Mouse (Mus musculus) heart, postnatal 4 days (tissue): Measurements from ENCODE around the gene Dnm2. TPM values are rescaled to one million over a fixed set of nuclear protein-coding genes. Genes with fewer than 3 reads are reported as not detected.

ENCODE experiments used
- DNase-seq: peaks from one replicate; pipeline ENCODE4 v3.0.0; 2021
- total RNA-seq, 2 experiments: library from RNA; stranded (reverse); gene quantifications; 2 replicates each; pipeline ENCODE4 v1.2.3; 2021

Dnm2 gene
- 10 to 100 TPM; 83.9 to 86.7 TPM for total RNA-seq

DNA sequence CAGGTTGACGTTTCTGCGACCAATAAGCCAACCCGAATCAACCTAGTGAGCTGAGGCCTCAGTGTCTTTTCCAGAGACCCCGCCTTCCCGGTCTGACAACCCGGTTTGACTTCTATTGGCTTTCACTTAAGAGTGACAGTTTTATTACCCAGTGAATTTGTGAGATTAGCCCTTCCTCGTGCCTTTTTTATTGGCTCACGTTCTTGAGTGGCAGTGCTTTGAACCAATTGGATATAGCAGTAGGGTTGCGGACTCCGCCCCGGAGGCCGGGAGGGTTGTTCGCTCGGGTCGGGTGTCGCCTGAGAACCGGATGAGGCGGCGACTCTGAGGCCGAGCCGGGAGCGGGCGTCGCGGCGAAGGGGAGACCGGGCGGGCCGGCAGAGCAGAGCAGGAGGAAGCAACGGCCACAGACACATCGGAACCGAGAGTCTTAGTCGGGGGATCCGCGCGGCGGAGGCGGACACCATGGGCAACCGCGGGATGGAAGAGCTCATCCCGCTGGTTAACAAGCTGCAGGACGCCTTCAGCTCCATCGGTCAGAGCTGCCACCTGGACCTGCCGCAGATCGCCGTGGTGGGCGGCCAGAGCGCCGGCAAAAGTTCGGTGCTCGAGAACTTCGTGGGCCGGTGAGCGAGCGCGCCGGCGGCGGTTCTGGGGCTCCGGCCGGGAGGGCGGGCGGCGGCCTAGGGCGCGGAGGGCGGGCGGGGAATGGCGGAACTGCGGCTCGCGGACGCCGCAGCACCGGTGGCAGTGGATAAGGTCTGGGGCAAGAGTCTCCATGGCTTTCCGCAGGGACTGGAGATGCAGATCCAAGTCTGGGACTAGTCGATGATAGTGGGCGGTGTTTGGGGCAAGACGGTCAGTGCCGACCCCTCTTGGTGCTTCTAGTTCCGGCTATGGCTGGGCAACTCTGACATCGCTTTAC, at the start of gene Dnm2:
Gene Dnm2 (plus strand): TSS at position 278 of the 925 bp plus-strand sequence.
- DNase-seq: peak; percentile 99

DNA sequence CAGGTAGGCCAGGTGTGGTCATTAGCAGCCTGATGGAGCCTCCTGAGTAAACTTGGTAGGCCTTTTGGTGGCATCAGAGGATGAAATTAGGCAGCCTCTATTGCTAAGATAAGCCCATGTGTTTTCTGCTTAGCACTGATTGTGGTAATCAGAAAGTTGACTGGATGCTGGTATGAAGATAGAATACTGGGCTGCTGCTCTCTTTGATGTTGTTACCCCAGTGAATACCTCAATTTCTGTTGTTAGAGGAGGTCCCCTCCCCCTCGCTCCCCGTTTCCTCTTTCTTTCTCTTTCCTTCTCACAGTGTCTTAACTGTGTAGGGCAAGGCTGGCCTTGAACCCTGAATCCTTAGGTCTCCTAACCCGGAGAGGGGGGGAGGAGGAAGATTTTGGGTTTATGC, 45.5 kb upstream of the Dnm2 start:
- DNase-seq: no peak

DNA sequence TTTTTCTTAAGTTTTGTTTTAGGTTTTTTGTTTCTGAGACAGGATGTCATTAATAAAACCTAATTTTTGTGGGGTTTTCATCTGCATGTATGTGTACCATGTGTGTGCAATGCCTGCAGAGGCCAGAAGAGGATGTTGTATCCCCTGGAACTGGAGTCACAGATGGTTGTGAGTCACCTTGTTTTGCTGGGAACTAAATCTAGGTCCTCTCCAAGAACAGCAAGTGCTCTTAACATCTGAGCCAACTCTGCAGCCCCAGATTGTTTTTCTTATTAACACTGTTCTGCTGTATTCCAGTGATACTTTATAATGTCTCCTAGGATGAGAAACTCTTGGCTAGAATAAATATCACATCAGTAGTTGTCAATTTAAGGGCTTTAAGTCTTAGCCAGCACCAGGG, 43.8 kb upstream of the Dnm2 start:
- DNase-seq: no peak

DNA sequence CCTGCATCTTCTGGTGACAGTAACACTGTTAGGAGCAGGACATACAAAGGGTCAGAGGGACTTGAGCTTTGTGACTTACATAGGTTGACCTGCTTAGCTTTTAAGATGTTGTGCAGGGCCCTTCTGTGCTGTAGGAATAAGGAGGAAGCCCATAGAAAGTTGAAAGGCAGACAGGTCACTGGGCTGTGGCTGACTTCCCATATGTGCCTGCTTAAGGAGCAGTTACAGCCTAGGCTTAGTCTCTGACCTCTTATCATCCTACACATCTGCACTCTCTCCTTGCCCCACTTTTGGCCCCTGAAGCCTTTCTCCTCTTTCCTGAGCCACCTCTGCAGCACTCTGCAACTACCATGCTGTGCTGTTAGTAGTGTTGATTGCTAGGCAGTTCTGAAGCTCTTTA, 40.7 kb upstream of the Dnm2 start:
- DNase-seq: no peak

DNA sequence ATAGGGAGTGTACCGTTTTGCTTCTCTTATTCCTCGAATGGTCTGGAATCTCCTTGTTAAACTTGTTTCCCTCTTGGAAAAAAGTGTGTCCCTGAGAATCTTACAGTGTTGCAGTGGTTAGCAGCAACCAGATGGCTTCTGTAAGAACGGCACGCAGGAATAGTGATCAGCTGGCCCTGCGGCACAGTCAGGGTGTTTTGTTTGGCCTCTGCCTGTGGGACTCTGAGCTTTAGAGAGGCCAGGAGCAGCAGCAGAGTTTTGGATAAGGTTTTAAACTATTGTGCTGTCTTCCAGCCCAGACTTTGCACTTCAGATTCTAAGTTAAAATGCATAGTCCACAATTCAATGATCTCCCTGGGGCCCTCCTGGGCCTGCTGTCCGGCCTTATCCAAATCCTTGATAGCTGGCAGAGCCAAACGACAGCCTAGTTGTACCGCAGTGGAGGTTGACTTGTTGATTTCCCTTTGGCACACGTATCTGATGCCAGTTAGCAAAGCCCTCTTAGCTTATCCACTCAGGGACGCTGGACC, 32.0 kb upstream of the Dnm2 start:
- no peak for DNase-seq

DNA sequence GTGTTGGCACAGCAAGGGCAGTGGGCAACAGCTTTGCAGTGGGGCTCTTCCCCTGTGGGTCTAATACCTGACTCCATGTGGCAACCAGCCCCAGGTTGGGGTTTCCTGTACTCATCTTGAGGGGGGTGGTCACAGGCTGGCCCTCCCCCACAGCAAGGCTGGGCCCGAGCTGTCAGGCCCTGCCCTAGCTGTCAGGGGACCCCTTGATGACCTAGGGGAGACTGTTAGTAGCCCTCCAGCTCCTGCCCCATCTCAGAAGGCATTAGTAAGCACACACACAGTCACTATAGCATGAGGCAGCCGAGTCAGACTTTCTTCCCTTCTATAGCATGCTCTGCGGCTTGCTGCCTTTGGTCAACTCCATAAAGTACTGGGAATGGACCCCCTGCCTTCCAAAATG, 29.0 kb upstream of the Dnm2 start:
- DNase-seq: no peak

DNA sequence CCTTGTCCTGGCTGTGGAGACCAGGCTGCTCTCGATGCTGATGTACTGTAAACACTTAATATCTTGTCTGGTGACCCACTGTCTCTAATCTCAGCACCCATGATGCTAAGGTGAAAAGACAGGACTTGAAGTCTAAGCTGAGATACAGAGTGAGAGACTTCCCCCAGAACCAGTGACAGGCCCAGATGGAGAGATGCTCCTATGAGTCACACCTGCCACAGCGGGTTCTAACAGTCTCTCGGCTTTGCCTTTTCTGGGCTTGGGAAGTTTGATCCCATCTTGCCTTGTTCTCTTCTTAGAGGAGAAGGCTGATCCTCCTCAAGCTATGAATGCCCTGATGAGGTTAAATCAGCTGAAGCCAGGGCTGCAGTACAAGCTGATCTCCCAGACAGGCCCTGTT, 27.5 kb upstream of the Dnm2 start:
- no peak for DNase-seq

DNA sequence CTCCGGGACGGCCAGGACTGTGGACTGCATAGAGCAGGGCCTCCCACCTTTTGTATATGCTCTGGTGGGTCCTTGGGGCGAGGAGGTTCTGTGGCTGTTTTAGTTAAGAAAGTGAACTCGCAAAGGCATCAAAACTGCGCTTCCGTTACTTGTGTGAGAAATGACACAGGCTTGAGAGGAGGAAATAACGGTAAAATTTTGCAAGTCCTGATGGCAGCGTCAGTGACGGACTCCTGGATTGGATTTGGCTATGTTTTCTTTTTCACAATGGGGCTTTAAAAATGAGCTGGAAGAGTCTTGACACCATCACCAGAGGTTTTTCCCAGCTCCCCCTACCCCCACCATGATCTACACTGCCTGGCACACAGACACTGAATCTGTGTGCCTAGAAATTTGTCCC, 23.7 kb upstream of the Dnm2 start:
- no peak for DNase-seq

DNA sequence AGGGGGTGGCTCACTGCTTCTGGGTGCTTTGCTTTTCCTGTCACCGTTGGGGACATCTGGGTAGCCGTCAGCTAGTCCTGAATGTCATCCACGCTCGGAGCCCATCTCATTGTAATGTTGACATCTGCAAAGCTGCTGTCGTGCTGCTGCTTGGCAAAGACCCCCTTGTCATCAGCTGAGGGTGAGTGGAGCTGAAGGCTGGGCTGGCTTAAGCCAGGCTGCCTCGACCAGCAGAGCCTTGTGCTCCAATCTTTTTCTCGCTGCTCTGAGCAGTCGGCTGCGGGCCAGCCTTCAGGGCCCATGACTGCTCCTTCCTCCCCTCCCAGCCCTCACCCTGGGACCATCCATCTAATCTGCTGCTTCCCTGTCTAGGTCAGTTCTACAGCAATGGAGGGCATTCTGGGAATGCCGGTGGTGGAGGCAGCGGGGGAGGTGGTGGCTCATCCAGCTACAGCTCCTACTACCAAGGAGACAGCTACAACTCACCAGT, 21.9 kb upstream of the Dnm2 start:
- peak; percentile 67 for DNase-seq

DNA sequence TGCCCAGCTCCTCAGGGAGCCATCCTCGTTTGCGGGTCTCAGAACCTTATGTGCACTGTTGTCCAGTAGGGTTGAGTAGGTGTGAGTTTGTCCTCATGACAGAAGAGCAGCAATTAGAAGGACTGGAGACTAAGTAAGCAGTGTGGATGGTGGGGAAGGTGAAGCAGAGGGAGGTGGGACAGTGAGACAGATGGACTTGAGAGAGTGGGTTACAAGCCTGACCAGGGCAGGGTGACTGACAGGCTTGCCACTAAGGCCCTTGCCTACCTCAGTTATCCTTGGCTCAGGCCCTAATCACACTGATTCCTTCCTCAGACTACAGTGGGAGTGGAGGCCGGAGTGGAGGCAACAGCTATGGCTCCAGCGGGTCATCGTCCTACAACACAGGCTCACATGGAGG, 21.0 kb upstream of the Dnm2 start:
- no peak for DNase-seq

DNA sequence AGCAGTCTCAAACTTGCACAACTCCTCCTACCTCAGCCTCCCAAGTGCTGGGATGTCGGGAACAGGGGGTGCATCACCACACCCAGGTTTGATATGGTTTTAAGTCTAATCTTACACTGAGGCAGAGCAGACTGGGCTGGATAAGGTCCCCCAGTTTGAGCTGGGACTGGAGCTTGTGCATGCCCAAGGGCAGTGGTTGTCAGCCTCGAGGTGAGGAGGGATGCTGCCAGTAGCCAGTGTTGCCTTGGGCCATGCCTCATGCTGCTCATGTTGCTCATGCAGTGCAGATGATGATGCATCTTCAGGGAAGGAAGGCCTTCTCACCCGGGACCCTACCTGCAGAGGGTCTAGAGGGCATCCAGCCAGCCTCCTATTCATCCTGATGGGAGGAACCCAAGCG, 19.2 kb upstream of the Dnm2 start:
- no peak for DNase-seq

DNA sequence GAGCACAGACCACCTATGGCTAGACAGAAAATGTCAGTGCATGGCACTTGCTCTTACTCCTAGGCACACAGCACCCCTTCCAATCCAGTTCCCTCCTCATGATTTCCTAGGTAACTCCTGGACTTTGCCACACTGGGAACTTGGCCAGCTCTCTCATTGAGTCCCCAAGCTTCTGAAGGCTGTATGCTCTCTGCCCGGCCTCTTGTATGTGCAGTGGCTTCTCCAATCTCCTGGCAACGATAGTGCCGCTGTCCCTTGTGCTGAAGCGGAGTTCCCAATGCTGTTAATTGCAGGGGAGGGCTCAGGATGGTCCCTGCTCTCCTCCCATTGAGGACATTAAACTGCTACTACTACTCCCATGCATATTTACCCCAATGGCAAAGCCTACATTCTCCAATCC, 16.8 kb upstream of the Dnm2 start:
- peak; percentile 70 for DNase-seq

DNA sequence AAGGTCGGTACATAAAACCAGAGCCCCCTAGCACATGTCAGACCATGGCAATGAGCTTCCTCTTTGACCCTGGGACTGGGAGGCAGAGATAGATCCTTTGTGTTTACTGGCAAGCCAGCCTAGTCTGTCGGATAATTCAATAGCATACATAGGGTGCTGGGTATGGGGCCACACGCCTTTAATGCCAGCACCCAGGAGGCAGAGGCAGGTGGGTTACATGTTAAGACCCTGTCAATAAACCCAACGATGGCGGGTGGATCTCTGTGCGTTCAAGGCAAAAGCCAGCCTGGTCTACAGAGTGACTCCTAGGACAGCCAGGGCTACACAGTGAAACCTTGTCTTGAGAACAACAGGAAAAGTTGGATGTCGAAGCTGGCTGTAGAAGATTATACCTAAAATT, 16.1 kb upstream of the Dnm2 start:
- no peak for DNase-seq

DNA sequence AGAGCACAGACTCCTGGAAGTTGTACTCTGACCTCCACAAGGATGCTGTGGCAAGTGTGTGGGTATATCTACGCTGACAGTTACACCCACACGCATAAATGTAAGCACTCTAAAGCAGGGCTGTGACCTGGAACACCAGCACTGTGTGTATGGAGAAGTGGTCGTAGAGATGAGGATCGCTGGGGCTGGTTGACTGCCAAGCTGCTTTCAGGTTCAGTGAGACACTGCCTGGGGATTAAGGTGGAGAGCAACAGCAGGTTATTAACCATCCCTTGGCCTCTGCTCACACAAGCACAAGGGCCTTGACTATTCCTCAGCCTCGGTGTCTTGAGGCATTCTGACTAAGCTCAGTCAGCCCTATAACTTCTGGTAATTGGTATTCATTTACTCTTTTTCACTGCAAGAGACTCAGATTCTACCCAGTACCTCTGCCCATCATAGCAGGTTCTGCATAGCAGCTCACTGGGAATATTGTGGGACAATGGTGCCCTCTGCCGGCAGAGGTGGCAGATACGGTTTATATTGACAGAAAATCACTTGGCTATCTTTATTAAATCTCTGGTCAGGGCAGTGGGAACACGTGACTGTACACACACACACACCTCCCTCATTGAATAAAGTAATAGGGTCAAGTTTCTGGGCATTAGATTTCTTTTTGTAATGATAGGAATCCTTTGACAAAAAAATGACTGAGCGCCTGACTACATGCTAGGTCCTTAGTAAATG, 15.0 kb upstream of the Dnm2 start:
- peak; percentile 89 for DNase-seq

DNA sequence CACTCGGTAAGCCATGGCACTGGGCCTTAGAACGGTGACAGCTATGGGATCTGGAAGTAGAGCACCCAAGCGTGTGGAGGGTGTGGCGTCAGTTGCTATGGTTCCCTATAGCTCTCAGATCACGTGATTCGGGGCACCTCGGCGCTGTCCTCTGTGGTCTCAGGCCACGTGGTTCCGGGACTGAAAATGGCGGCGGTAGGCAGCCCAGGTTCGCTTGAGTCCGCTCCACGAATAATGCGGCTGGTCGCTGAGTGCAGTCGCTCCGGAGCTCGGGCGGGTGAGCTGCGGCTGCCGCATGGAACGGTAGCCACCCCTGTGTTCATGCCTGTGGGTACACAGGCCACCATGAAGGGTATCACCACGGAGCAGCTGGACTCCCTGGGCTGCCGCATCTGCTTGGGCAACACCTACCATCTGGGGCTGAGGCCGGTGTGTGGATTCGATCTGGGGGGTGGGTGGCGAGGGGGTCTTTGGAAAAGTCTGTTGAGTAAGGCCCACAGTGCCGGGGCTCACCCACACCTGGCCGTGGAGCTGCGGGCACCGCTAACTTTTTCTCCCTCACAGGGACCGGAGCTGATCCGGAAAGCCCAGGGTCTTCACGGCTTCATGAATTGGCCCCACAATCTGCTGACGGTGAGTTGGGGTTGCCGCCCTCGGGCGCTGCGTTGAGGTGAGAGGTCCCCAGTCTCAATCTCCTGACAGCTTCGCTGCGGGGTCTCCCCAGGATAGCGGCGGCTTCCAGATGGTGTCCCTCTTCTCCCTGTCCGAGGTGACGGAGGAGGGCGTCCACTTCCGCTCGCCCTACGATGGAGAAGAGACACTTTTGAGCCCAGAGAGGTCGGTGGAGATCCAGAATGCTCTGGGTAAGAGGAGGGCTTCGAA, 12.8 kb upstream of the Dnm2 start, which contains the start of gene Qtrt1:
Gene Qtrt1 (plus strand): TSS at position 169 of the 882 bp plus-strand sequence.
- peak; percentile 84 for DNase-seq

DNA sequence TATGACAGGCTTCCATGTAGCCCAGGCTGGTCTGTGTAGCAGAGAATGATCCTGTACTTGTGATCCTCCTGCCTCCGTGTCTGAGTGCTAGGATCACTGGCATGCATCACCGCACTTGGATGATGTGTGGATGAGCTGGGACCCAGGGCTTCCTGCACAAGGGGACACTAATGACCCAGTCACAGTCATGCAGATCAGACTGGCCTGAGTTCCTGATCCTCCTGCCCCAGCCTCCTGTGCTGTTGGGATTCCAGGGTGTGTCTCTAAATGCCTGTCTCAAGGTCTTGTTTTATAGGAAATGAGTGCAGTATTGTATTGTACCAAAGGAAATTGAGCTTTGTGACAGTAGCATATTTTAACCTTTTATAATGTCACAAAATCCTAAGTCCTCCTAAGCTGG, 6.8 kb upstream of the Dnm2 start:
- DNase-seq: no peak

DNA sequence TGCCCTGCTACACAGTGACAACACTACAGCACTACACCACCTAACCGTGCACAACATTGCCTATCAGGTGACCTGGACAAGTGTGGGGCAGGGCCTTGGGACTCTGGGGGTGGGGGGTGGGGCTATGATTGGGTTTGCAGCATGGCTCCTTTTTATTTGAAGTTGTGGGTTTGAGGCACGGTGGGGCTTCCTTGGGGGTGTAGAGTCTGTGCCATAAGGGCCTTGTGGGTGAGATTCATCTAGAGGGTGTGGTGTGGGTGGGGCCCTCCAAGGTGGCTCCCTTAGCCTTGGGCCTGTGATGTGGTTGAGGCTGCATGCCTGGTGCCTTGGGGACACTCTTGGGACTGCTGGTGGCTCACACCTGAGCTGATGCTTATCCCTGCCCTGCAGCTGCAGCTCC, 5.1 kb upstream of the Dnm2 start:
- DNase-seq: no peak

DNA sequence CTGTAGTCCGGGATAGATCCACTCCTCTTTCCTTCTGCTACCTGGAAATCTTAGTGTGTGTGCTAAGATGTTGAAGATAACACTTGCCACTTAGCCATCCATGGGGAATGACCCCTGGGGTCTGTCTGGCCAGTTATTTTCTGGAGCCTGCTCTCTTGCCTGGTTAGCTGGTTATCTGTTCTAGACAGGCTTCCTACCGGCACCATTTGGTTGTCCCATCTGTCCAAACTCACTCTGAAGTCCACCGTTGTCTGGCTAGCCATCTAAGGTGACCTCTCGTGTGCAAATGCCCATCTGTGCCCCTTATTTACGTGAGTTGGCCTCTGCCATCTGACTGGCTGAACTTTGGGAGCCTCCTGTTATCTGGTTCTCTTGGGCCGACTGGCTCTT, 843 bp downstream of the Dnm2 start:
- no peak for DNase-seq

DNA sequence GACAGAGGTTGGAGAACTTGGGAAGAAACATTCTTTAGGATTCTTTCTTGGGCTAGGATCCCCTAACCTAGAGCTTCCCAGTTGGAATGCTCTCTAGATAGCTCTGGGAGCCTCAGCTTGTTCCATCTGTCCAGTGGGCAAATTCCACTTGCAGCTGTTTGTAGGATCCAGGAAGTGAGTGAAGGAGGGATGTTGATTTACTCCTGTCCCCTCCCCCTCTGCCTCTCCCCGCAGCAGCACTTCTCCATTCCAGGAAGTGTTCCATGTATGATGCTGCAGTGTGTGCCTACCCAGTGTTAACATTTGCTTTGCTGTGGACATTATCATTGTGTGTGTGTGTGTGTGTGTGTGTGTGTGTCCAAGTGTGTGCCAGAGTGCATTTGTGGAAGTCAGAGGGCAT, 1.3 kb downstream of the Dnm2 start:
- no peak for DNase-seq

DNA sequence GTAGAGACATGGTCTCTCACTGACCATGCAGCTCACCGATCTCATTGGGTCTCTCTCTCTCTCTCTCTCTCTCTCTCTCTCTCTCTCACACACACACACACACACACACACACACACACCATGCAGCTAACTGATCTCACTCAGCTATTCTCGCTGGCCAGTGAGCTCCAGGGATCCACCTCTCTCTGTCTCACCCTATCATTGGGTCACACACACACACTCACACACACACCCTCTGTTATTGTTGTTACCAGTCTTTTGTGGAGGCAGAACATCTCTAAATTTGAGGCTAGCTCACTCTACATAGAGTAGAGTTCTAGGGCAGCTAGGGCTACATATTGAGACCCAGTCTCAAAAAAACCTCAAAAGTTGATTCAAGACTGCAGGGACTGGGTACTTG, 1.8 kb downstream of the Dnm2 start:
- no peak for DNase-seq

DNA sequence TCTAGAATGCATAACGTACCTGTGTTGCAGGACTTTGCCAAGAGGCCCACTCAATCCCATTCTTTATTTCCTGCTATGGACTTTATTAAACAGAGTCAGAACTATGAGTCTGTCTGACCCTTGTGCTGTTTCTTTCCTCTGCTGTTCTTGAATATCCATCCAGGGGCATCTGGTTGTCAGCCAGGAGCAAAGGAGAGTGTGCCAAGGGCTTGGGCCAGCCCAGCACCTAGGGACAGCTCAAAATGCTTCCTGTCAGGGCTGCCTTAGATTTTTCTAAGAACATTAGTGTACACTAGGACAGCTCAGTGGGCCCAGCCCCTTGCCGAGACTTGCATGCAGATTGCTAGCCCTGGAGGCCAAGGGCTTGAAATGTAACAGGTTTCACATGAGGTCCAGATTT, 3.1 kb downstream of the Dnm2 start:
- peak; percentile 49 for DNase-seq

DNA sequence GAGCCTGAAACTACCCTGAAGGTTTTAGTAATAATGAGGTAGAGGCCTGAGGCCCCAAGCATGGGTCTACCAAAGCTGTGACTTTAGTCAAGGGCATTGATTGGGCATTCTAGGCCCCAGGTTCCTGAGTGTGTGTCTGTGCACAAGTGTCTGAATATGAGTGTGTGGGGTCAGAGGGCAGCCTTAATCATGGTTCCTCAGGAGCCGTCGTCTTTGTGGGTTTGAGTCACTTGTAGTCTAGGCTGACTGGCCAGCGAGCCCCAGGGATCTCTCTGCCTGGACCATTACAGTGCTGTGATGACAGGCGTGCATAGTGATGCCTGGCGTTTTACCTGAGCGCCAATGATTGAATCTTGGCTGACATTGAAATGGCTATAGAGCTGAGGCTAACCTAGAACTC, 3.5 kb downstream of the Dnm2 start:
- no peak for DNase-seq
